Mouse (Mus musculus): ENCODE results near the gene Apof. TPM values are rescaled to one million over a fixed set of nuclear protein-coding genes. Genes with fewer than 3 reads are reported as not detected.
A peak's percentile ranks its signal among the peaks of the same experiment; 100 is the strongest.

Gene Apof
- polyA plus RNA-seq, 1 experiment from 2014 or later = not detected

GRCm38 (mm10) chr10:128237807-128238480 is 30.5 kb upstream of the Apof start:
- no peak for ATAC-seq (ENCODE audit: insufficient number of reproducible peaks, low FRiP score, low TSS enrichment, low read depth)
- Histone ChIP-seq H3K36me3 (peaks cover 29% of the 10 kb centered on the region), H3K9me3 (replicated peaks) (no peaks in the 10 kb centered on the region), H3K4me3 (replicated peaks) (no peak overlapping the region), H3K4me2 (replicated peaks) (no peak overlapping the region), H3K9ac (no peak overlapping the region), H3K27me3 (no peaks in the 10 kb centered on the region), H3K4me1 (peaks cover 15% of the 10 kb centered on the region), H3K27ac (replicated peaks) (no peak overlapping the region; the same call in 1 of the 2 replicates)
- WGBS = 61% methylated on average over 15 of the region's 15 CpGs

GRCm38 (mm10) chr10:128239140-128239539 is 29.3 kb upstream of the Apof start:
- Histone ChIP-seq H3K4me1 (peaks cover 15% of the 10 kb centered on the region), H3K4me3 (replicated peaks) (no peak overlapping the region), H3K27ac (replicated peaks) (no peak overlapping the region), H3K9me3 (replicated peaks) (no peaks in the 10 kb centered on the region), H3K9ac (no peak overlapping the region), H3K36me3 (peaks cover 40% of the 10 kb centered on the region), H3K4me2 (replicated peaks) (no peak overlapping the region), H3K27me3 (no peaks in the 10 kb centered on the region)
- no peak for ATAC-seq (ENCODE audit: insufficient number of reproducible peaks, low FRiP score, low TSS enrichment, low read depth)
- WGBS = 89% methylated on average over 4 of the region's 4 CpGs

- no peaks in the 10 kb centered on the region for H3K27me3 ChIP-seq
- H3K4me1 ChIP-seq = peaks cover 15% of the 10 kb centered on the region
- no peak overlapping the region for H3K27ac ChIP-seq (replicated peaks)
- H3K4me2 ChIP-seq (replicated peaks) = no peak overlapping the region
- no peak overlapping the region for H3K9ac ChIP-seq
- WGBS = 85% methylated on average over 18 of the region's 18 CpGs
- no peaks in the 10 kb centered on the region for H3K9me3 ChIP-seq (replicated peaks)
- no peak for ATAC-seq (ENCODE audit: insufficient number of reproducible peaks, low FRiP score, low TSS enrichment, low read depth)
- H3K4me3 ChIP-seq (replicated peaks) = no peak overlapping the region
- peaks cover 50% of the 10 kb centered on the region for H3K36me3 ChIP-seq
Observed at GRCm38 (mm10) chr10:128240131-128240530, 28.3 kb upstream of the Apof start.

GRCm38 (mm10) chr10:128243252-128243651 is 25.2 kb upstream of the Apof start:
- no peak overlapping the region for H3K9ac ChIP-seq
- 85% methylated on average over 8 of the region's 8 CpGs for WGBS
- ATAC-seq (ENCODE audit: insufficient number of reproducible peaks, low FRiP score, low TSS enrichment, low read depth) = no peak

GRCm38 (mm10) chr10:128244121-128244520 is 24.4 kb upstream of the Apof start:
- no peak for ATAC-seq (ENCODE audit: insufficient number of reproducible peaks, low FRiP score, low TSS enrichment, low read depth)
- peaks cover 85% of the 10 kb centered on the region for H3K36me3 ChIP-seq

More at GRCm38 (mm10) chr10:128243252-128243651, 25.2 kb upstream of the Apof start:
- H3K27ac ChIP-seq (replicated peaks) = 0 out of 2 replicates have a peak overlapping the region, but pooled peaks have one; percentile 7
- H3K9me3 ChIP-seq (replicated peaks) = no peaks in the 10 kb centered on the region
- H3K36me3 ChIP-seq = peaks cover 78% of the 10 kb centered on the region
- no peaks in the 10 kb centered on the region for H3K4me1 ChIP-seq
- no peaks in the 10 kb centered on the region for H3K27me3 ChIP-seq
- H3K4me3 ChIP-seq (replicated peaks) = no peak overlapping the region
- no peak overlapping the region for H3K4me2 ChIP-seq (replicated peaks)

GRCm38 (mm10) chr10:128247020-128247732 is 21.3 kb upstream of the Apof start:
- Histone ChIP-seq H3K27me3 (no peaks in the 10 kb centered on the region), H3K36me3 (peaks cover 93% of the 10 kb centered on the region), H3K27ac (replicated peaks) (peak overlapping the region; percentile 72; the same call in 1 of the 2 replicates), H3K9ac (no peak overlapping the region), H3K4me2 (replicated peaks) (no peak overlapping the region), H3K4me3 (replicated peaks) (no peak overlapping the region), H3K9me3 (replicated peaks) (no peaks in the 10 kb centered on the region), H3K4me1 (no peaks in the 10 kb centered on the region)
- ATAC-seq (ENCODE audit: insufficient number of reproducible peaks, low FRiP score, low TSS enrichment, low read depth) = no peak
- 61% methylated on average over 17 of the region's 17 CpGs for WGBS

More at GRCm38 (mm10) chr10:128244121-128244520, 24.4 kb upstream of the Apof start:
- no peak overlapping the region for H3K9ac ChIP-seq
- H3K4me2 ChIP-seq (replicated peaks) = no peak overlapping the region
- no peaks in the 10 kb centered on the region for H3K9me3 ChIP-seq (replicated peaks)
- no peak overlapping the region for H3K27ac ChIP-seq (replicated peaks)
- no peaks in the 10 kb centered on the region for H3K4me1 ChIP-seq
- WGBS = 93% methylated on average over 15 of the region's 15 CpGs
- H3K4me3 ChIP-seq (replicated peaks) = no peak overlapping the region
- H3K27me3 ChIP-seq = no peaks in the 10 kb centered on the region

GRCm38 (mm10) chr10:128250565-128250964 is 17.9 kb upstream of the Apof start:
- ATAC-seq (ENCODE audit: insufficient number of reproducible peaks, low FRiP score, low TSS enrichment, low read depth) = no peak
- H3K36me3 ChIP-seq = peaks cover 76% of the 10 kb centered on the region
- no peak overlapping the region for H3K9ac ChIP-seq
- no peaks in the 10 kb centered on the region for H3K27me3 ChIP-seq
- no peaks in the 10 kb centered on the region for H3K9me3 ChIP-seq (replicated peaks)
- H3K4me1 ChIP-seq = no peaks in the 10 kb centered on the region
- H3K4me2 ChIP-seq (replicated peaks) = no peak overlapping the region
- WGBS = 91% methylated on average over 13 of the region's 13 CpGs
- no peak overlapping the region for H3K4me3 ChIP-seq (replicated peaks)
- no peak overlapping the region for H3K27ac ChIP-seq (replicated peaks)

GRCm38 (mm10) chr10:128253677-128254255 is 14.7 kb upstream of the Apof start, which contains the start of gene Apon:
Gene Apon (plus strand): TSS chr10:128254096.
- H3K9me3 ChIP-seq (replicated peaks) = no peaks in the 10 kb centered on the region
- H3K36me3 ChIP-seq = peaks cover 45% of the 10 kb centered on the region
- H3K27me3 ChIP-seq = no peaks in the 10 kb centered on the region
- H3K27ac ChIP-seq (replicated peaks) = no peak within 1 kb of the TSS
- H3K4me1 ChIP-seq = no peaks in the 10 kb centered on the region
- H3K4me2 ChIP-seq (replicated peaks) = no peak within 1 kb of the TSS
- 76% methylated on average over 4 of the region's 4 CpGs for WGBS
- H3K4me3 ChIP-seq (replicated peaks) = no peak within 1 kb of the TSS
- ATAC-seq (ENCODE audit: insufficient number of reproducible peaks, low FRiP score, low TSS enrichment, low read depth) = no peak
- H3K9ac ChIP-seq = no peak within 1 kb of the TSS

- no peak overlapping the region for H3K9ac ChIP-seq
Observed at GRCm38 (mm10) chr10:128255925-128256324, 12.5 kb upstream of the Apof start.

GRCm38 (mm10) chr10:128256328-128256727 is 12.1 kb upstream of the Apof start:
- Histone ChIP-seq H3K4me1 (no peaks in the 10 kb centered on the region), H3K9ac (no peak overlapping the region), H3K9me3 (replicated peaks) (no peaks in the 10 kb centered on the region), H3K36me3 (peaks cover 20% of the 10 kb centered on the region), H3K4me3 (replicated peaks) (no peak overlapping the region), H3K27ac (replicated peaks) (no peak overlapping the region), H3K27me3 (no peaks in the 10 kb centered on the region), H3K4me2 (replicated peaks) (no peak overlapping the region)
- WGBS = 77% methylated on average over 8 of the region's 8 CpGs
- ATAC-seq (ENCODE audit: insufficient number of reproducible peaks, low FRiP score, low TSS enrichment, low read depth) = no peak

More at GRCm38 (mm10) chr10:128255925-128256324, 12.5 kb upstream of the Apof start:
- no peaks in the 10 kb centered on the region for H3K4me1 ChIP-seq
- H3K4me3 ChIP-seq (replicated peaks) = no peak overlapping the region
- WGBS = 81% methylated on average over 8 of the region's 8 CpGs
- peaks cover 24% of the 10 kb centered on the region for H3K36me3 ChIP-seq
- no peaks in the 10 kb centered on the region for H3K9me3 ChIP-seq (replicated peaks)
- no peaks in the 10 kb centered on the region for H3K27me3 ChIP-seq
- no peak for ATAC-seq (ENCODE audit: insufficient number of reproducible peaks, low FRiP score, low TSS enrichment, low read depth)
- no peak overlapping the region for H3K4me2 ChIP-seq (replicated peaks)
- H3K27ac ChIP-seq (replicated peaks) = no peak overlapping the region

GRCm38 (mm10) chr10:128258953-128259352 is 9.5 kb upstream of the Apof start:
- Histone ChIP-seq H3K36me3 (no peaks in the 10 kb centered on the region), H3K4me1 (no peaks in the 10 kb centered on the region), H3K4me3 (replicated peaks) (no peak overlapping the region), H3K27ac (replicated peaks) (no peak overlapping the region), H3K4me2 (replicated peaks) (no peak overlapping the region), H3K9me3 (replicated peaks) (no peaks in the 10 kb centered on the region), H3K9ac (no peak overlapping the region), H3K27me3 (no peaks in the 10 kb centered on the region)
- ATAC-seq (ENCODE audit: insufficient number of reproducible peaks, low FRiP score, low TSS enrichment, low read depth) = no peak
- WGBS = 71% methylated on average over 4 of the region's 4 CpGs
